Mouse (Mus musculus): ENCODE measurements at regions not wholly inside any gene's neighbourhood (a gene's known extent, or its start where the extent isn't known, plus 50 kb on each side); places are given as distances from the start of the nearest gene placed in this dataset.

GRCm38 (mm10) chr7:74669110-74669509, 114.5 kb upstream of the Slco3a1 start:
- TF ChIP-seq CTCF (IDR thresholded peaks at IDR 0.05; ENCODE audit: low read depth) (no peak), EP300 (IDR thresholded peaks at IDR 0.05; ENCODE audit: low read depth) (no peak)
